Mouse (Mus musculus) lung, postnatal 0 days (tissue): ENCODE measurements at regions not wholly inside any gene's neighbourhood (a gene's known extent, or its start where the extent isn't known, plus 50 kb on each side); places are given as distances from the start of the nearest gene placed in this dataset.

Experiments used
- ATAC-seq: fragments of 200-750 bp; cut with Nextera tagmentation; 2 replicates; pipeline ENCODE4 v1.8.0; 2017; ENCODE audit warnings: moderate library complexity
- DNase-seq: peaks from one replicate; pipeline ENCODE4 v3.0.0-alpha.2; 2016; ENCODE audit warnings: low spot score
- H3K27ac ChIP-seq: fragments of 300-500 bp; sonication (generic); 2 replicates; pipeline ENCODE4 v1.5.1; 2014; ENCODE audit warnings: antibody characterized with exemption, mild to moderate bottlenecking, low read length, mixed read lengths
- H3K27me3 ChIP-seq: fragments of 300-500 bp; sonication (generic); replicated peaks from 2 replicates; pipeline ENCODE4 v1.6.1; 2014; ENCODE audit warnings: low read length, mixed read lengths; ENCODE audit not compliant: insufficient read depth
- H3K36me3 ChIP-seq: fragments of 300-500 bp; sonication (generic); 2 replicates; pipeline ENCODE4 v1.6.1; 2014; ENCODE audit warnings: low read length, mixed read lengths; ENCODE audit not compliant: insufficient read depth
- H3K4me1 ChIP-seq: fragments of 300-500 bp; sonication (generic); 2 replicates; pipeline ENCODE4 v1.6.1; 2014; ENCODE audit warnings: antibody characterized with exemption, low read depth, low read length, mixed read lengths; ENCODE audit not compliant: insufficient read depth
- H3K4me2 ChIP-seq: fragments of 300-500 bp; sonication (generic); replicated peaks from 2 replicates; pipeline ENCODE4 v1.6.1; 2014; ENCODE audit warnings: low read depth, mild to moderate bottlenecking, low read length, moderate library complexity, mixed read lengths
- H3K4me3 ChIP-seq: fragments of 300-500 bp; sonication (generic); 2 replicates; pipeline ENCODE4 v1.5.1; 2014; ENCODE audit warnings: low read depth, low read length
- H3K9ac ChIP-seq: fragments of 300-500 bp; sonication (generic); replicated peaks from 2 replicates; pipeline ENCODE4 v1.6.1; 2014; ENCODE audit warnings: low read depth, mild to moderate bottlenecking
- H3K9me3 ChIP-seq: fragments of 300-500 bp; sonication (generic); 2 replicates; pipeline ENCODE4 v1.6.1; 2016; ENCODE audit warnings: low read length, mixed read lengths
- CTCF ChIP-seq: IDR thresholded peaks from 2 replicates; pipeline ENCODE4 v1.5.1; 2016; ENCODE audit warnings: antibody characterized with exemption, mild to moderate bottlenecking
- EP300 ChIP-seq: IDR thresholded peaks from 2 replicates; pipeline ENCODE4 v1.6.1; 2016; ENCODE audit warnings: antibody characterized with exemption, mild to moderate bottlenecking, control low read depth
- WGBS: fragments of 180-500 bp; shearing (Covaris S2); extraction: QIAGEN DNeasy Blood & Tissue Kit; methylation state at CpG from one replicate; pipeline ENCODE4 v1.1.7; 2014; 5-methylcytosine and 5-hydroxymethylcytosine counted together

- Histone ChIP-seq H3K9me3 (no peaks in the 10 kb centered on the region), H3K4me2 (no peak overlapping the region), H3K4me1 (no peaks in the 10 kb centered on the region), H3K36me3 (no peaks in the 10 kb centered on the region), H3K27me3 (no peaks in the 10 kb centered on the region), H3K4me3 (no peak overlapping the region), H3K9ac (no peak overlapping the region), H3K27ac (no peak overlapping the region)
- DNase-seq (no peak), ATAC-seq (no peak)
- WGBS, result 56% methylated on average over 4 of the region's 4 CpGs
- TF ChIP-seq EP300 (no peak), CTCF (no peak)
Observed at GRCm38 (mm10) chr12:92294887-92295286, 445.9 kb upstream of the Sel1l start.

GRCm38 (mm10) chr12:92293341-92293720 is 444.4 kb upstream of the Sel1l start:
- H3K36me3 ChIP-seq, result no peaks in the 10 kb centered on the region
- H3K9ac ChIP-seq, result no peak overlapping the region
- no peaks in the 10 kb centered on the region for H3K27me3 ChIP-seq
- H3K4me3 ChIP-seq, result no peak overlapping the region
- TF ChIP-seq CTCF (no peak), EP300 (no peak)
- no peak for DNase-seq
- no peak overlapping the region for H3K4me2 ChIP-seq
- H3K27ac ChIP-seq, result no peak overlapping the region
- H3K9me3 ChIP-seq, result no peaks in the 10 kb centered on the region
- no peak for ATAC-seq
- no peaks in the 10 kb centered on the region for H3K4me1 ChIP-seq

GRCm38 (mm10) chr12:92292460-92293340 is 443.7 kb upstream of the Sel1l start:
- no peaks in the 10 kb centered on the region for H3K36me3 ChIP-seq
- H3K4me3 ChIP-seq, result no peak overlapping the region
- H3K9me3 ChIP-seq, result no peaks in the 10 kb centered on the region
- no peaks in the 10 kb centered on the region for H3K27me3 ChIP-seq
- no peak for ATAC-seq
- no peak overlapping the region for H3K27ac ChIP-seq
- H3K9ac ChIP-seq, result no peak overlapping the region
- TF ChIP-seq EP300, result no peak
- no peak for DNase-seq
- 41% methylated on average over 11 of the region's 11 CpGs for WGBS
- H3K4me1 ChIP-seq, result no peaks in the 10 kb centered on the region
- no peak overlapping the region for H3K4me2 ChIP-seq

- ATAC-seq, result no peak
- H3K4me2 ChIP-seq, result no peak overlapping the region
- no peak overlapping the region for H3K27ac ChIP-seq
- H3K4me3 ChIP-seq, result no peak overlapping the region
- no peak for DNase-seq
- no peak overlapping the region for H3K9ac ChIP-seq
- 76% methylated on average over 1 of the region's 1 CpGs for whole genome bisulfite sequencing
- H3K4me1 ChIP-seq, result no peaks in the 10 kb centered on the region
- no peaks in the 10 kb centered on the region for H3K9me3 ChIP-seq
- TF ChIP-seq EP300 (no peak), CTCF (no peak)
- H3K36me3 ChIP-seq, result no peaks in the 10 kb centered on the region
- H3K27me3 ChIP-seq, result no peaks in the 10 kb centered on the region
Observed at GRCm38 (mm10) chr12:92291490-92291889, 442.5 kb upstream of the Sel1l start.

GRCm38 (mm10) chr12:92285511-92285910 is 436.6 kb upstream of the Sel1l start:
- Histone ChIP-seq H3K9me3 (no peaks in the 10 kb centered on the region), H3K4me2 (no peak overlapping the region), H3K4me3 (no peak overlapping the region), H3K4me1 (no peaks in the 10 kb centered on the region), H3K9ac (no peak overlapping the region), H3K27me3 (no peaks in the 10 kb centered on the region), H3K36me3 (no peaks in the 10 kb centered on the region), H3K27ac (no peak overlapping the region)
- TF ChIP-seq CTCF (no peak), EP300 (no peak)
- DNase-seq (no peak), ATAC-seq (no peak)
- WGBS, result 83% methylated on average over 5 of the region's 5 CpGs

GRCm38 (mm10) chr12:92280470-92280869 is 431.5 kb upstream of the Sel1l start:
- Histone ChIP-seq H3K4me1 (no peaks in the 10 kb centered on the region), H3K9ac (no peak overlapping the region), H3K27me3 (no peaks in the 10 kb centered on the region), H3K4me3 (no peak overlapping the region), H3K36me3 (no peaks in the 10 kb centered on the region), H3K9me3 (no peaks in the 10 kb centered on the region), H3K4me2 (no peak overlapping the region), H3K27ac (no peak overlapping the region)
- 39% methylated on average over 1 of the region's 1 CpGs for WGBS
- DNase-seq (no peak), ATAC-seq (no peak)
- TF ChIP-seq CTCF (no peak), EP300 (no peak)

- DNase-seq (no peak), ATAC-seq (no peak)
- no peaks in the 10 kb centered on the region for H3K9me3 ChIP-seq
- no peak overlapping the region for H3K9ac ChIP-seq
- no peaks in the 10 kb centered on the region for H3K27me3 ChIP-seq
- no peak overlapping the region for H3K27ac ChIP-seq
- H3K4me2 ChIP-seq, result no peak overlapping the region
- H3K4me1 ChIP-seq, result no peaks in the 10 kb centered on the region
- WGBS, result 61% methylated on average over 4 of the region's 4 CpGs
- H3K4me3 ChIP-seq, result no peak overlapping the region
- no peak for TF ChIP-seq CTCF
- no peak for TF ChIP-seq EP300
- no peaks in the 10 kb centered on the region for H3K36me3 ChIP-seq
Observed at GRCm38 (mm10) chr12:92251962-92252361, 403.0 kb upstream of the Sel1l start.
